Mouse (Mus musculus) cerebellum, adult 18-20 months (tissue): ENCODE measurements around the gene Rpl38.

ENCODE experiments used
- DNase-seq, 2 experiments: peaks; one replicate each; pipeline ENCODE4 v3.0.0; 2021

Rpl38 gene

GRCm38 (mm10) chr11:114711393-114711792, 43.1 kb downstream of the Rpl38 start:
- DNase-seq: no peak

- DNase-seq: no peak
Measured at GRCm38 (mm10) chr11:114711861-114712260, 43.5 kb downstream of the Rpl38 start.

GRCm38 (mm10) chr11:114714526-114714925, 46.2 kb downstream of the Rpl38 start:
- DNase-seq: no peak

- no peak for DNase-seq
Measured at GRCm38 (mm10) chr11:114715531-114715930, 47.2 kb downstream of the Rpl38 start.

- DNase-seq: no peak
Measured at GRCm38 (mm10) chr11:114720535-114720934, 52.2 kb downstream of the Rpl38 start.
